Mouse (Mus musculus) liver, postnatal 0 days (tissue): Measurements from ENCODE around the gene Dus3l. TPM values are rescaled to one million over a fixed set of nuclear protein-coding genes. Genes with fewer than 3 reads are reported as not detected.
A peak's percentile ranks its signal among the peaks of the same experiment; 100 is the strongest.

ENCODE experiments used
- ATAC-seq: fragments of 200-750 bp; cut with Nextera tagmentation; 2 replicates; pipeline ENCODE4 v1.8.0; 2017; ENCODE audit warnings: mild to moderate bottlenecking, moderate library complexity
- DNase-seq: peaks from one replicate; pipeline ENCODE4 v3.0.0-alpha.2; 2016
- H3K27ac ChIP-seq: fragments of 300-500 bp; sonication (generic); 2 replicates; pipeline ENCODE4 v1.5.1; 2014; ENCODE audit warnings: antibody characterized with exemption, moderate library complexity, mild to moderate bottlenecking, low read depth
- H3K27me3 ChIP-seq: fragments of 300-500 bp; sonication (generic); 2 replicates; pipeline ENCODE4 v1.6.1; 2014; ENCODE audit warnings: low read length, control low read depth, mixed read lengths; ENCODE audit not compliant: insufficient read depth
- H3K36me3 ChIP-seq: fragments of 300-500 bp; sonication (generic); replicated peaks from 2 replicates; pipeline ENCODE4 v1.6.1; 2014; ENCODE audit warnings: mild to moderate bottlenecking, control low read depth, low read length, moderate library complexity, mixed read lengths; ENCODE audit not compliant: insufficient read depth
- H3K4me1 ChIP-seq: fragments of 300-500 bp; sonication (generic); 2 replicates; pipeline ENCODE4 v1.6.1; 2014; ENCODE audit warnings: antibody characterized with exemption, mild to moderate bottlenecking, control low read depth; ENCODE audit not compliant: insufficient read depth
- H3K4me2 ChIP-seq: fragments of 300-500 bp; sonication (generic); 2 replicates; pipeline ENCODE4 v1.6.1; 2014; ENCODE audit warnings: low read depth, mild to moderate bottlenecking, low read length, moderate library complexity, mixed read lengths
- H3K4me3 ChIP-seq: fragments of 300-500 bp; sonication (generic); 2 replicates; pipeline ENCODE4 v1.5.1; 2014; ENCODE audit warnings: low read depth, low read length
- H3K9ac ChIP-seq: fragments of 300-500 bp; sonication (generic); replicated peaks from 2 replicates; pipeline ENCODE4 v1.6.1; 2014; ENCODE audit warnings: mild to moderate bottlenecking, moderate library complexity
- H3K9me3 ChIP-seq: fragments of 300-500 bp; sonication (generic); 2 replicates; pipeline ENCODE4 v1.6.1; 2016; ENCODE audit warnings: mild to moderate bottlenecking, control low read depth, low read length, mixed read lengths
- CTCF ChIP-seq: sonication (generic); IDR thresholded peaks from 2 replicates; pipeline ENCODE4 v1.5.1; 2016; ENCODE audit warnings: antibody characterized with exemption, low read depth
- EP300 ChIP-seq: IDR thresholded peaks from 2 replicates; pipeline ENCODE4 v1.6.1; 2016; ENCODE audit warnings: antibody characterized with exemption, low read depth, mild to moderate bottlenecking
- WGBS: fragments of 180-500 bp; shearing (Covaris S2); extraction: QIAGEN DNeasy Blood & Tissue Kit; methylation state at CpG from one replicate; pipeline ENCODE4 v1.1.7; 2014; ENCODE audit not compliant: insufficient replicate concordance; 5-methylcytosine and 5-hydroxymethylcytosine counted together
- polyA plus RNA-seq: library from polyadenylated mRNA; unstranded; fragments of >200 nt; fragmentation: Nextera tagmentation; extraction: Ambion mirVana; gene quantifications from 2 replicates; pipeline ENCODE4 v1.2.1, GENCODE M21; 2015

Dus3l gene
- polyA plus RNA-seq, 1 experiment from 2014 or later, result 9.1 TPM

- DNase-seq (no peak), ATAC-seq (no peak)
- Histone ChIP-seq H3K9ac (no peak overlapping the region), H3K4me1 (no peaks in the 10 kb centered on the region), H3K9me3 (0 out of 2 replicates have a peak, but pooled peaks cover 2% of the 10 kb centered on the region), H3K27ac (no peak overlapping the region), H3K36me3 (peaks cover 7% of the 10 kb centered on the region; the same call in 1 of the 2 replicates), H3K27me3 (no peaks in the 10 kb centered on the region), H3K4me2 (no peak overlapping the region), H3K4me3 (no peak overlapping the region)
- 76% methylated on average over 3 of the region's 3 CpGs for WGBS
- TF ChIP-seq EP300 (no peak), CTCF (no peak)
These were observed 14.3 kb downstream of the Dus3l start for GRCm38 (mm10) chr17:56778779-56779362.

- ATAC-seq, result peak; percentile 82
- 73% methylated on average over 13 of the region's 13 CpGs for WGBS
- TF ChIP-seq CTCF (no peak), EP300 (no peak)
These were observed 15.9 kb downstream of the Dus3l start for GRCm38 (mm10) chr17:56780291-56780978.

GRCm38 (mm10) chr17:56788886-56789285, 24.3 kb downstream of the Dus3l start:
- no peak overlapping the region for H3K27ac ChIP-seq
- peak; percentile 34 for ATAC-seq
- WGBS, result 76% methylated on average over 3 of the region's 3 CpGs

More at GRCm38 (mm10) chr17:56780291-56780978, 15.9 kb downstream of the Dus3l start:
- Histone ChIP-seq H3K9me3 (0 out of 2 replicates have a peak, but pooled peaks cover 2% of the 10 kb centered on the region), H3K27me3 (no peaks in the 10 kb centered on the region), H3K36me3 (peaks cover 7% of the 10 kb centered on the region; the same call in 1 of the 2 replicates), H3K9ac (no peak overlapping the region), H3K4me1 (no peaks in the 10 kb centered on the region), H3K4me3 (no peak overlapping the region), H3K4me2 (no peak overlapping the region), H3K27ac (no peak overlapping the region)
- peak; percentile 52 for DNase-seq

GRCm38 (mm10) chr17:56789286-56789685, 24.7 kb downstream of the Dus3l start:
- DNase-seq (no peak), ATAC-seq (no peak)
- no peak overlapping the region for H3K4me2 ChIP-seq
- 78% methylated on average over 6 of the region's 6 CpGs for WGBS
- H3K27me3 ChIP-seq, result no peaks in the 10 kb centered on the region
- H3K4me1 ChIP-seq, result peaks cover 11% of the 10 kb centered on the region
- no peak overlapping the region for H3K4me3 ChIP-seq
- no peaks in the 10 kb centered on the region for H3K9me3 ChIP-seq
- H3K9ac ChIP-seq, result no peak overlapping the region
- H3K27ac ChIP-seq, result no peak overlapping the region
- H3K36me3 ChIP-seq, result no peaks in the 10 kb centered on the region
- no peak for TF ChIP-seq CTCF
- no peak for TF ChIP-seq EP300

More at GRCm38 (mm10) chr17:56788886-56789285, 24.3 kb downstream of the Dus3l start:
- no peak for DNase-seq
- Histone ChIP-seq H3K4me1 (peaks cover 11% of the 10 kb centered on the region), H3K9me3 (no peaks in the 10 kb centered on the region), H3K9ac (no peak overlapping the region), H3K4me3 (no peak overlapping the region), H3K36me3 (no peaks in the 10 kb centered on the region), H3K27me3 (no peaks in the 10 kb centered on the region), H3K4me2 (no peak overlapping the region)
- TF ChIP-seq EP300 (no peak), CTCF (no peak)

- TF ChIP-seq EP300 (no peak), CTCF (no peak)
- Histone ChIP-seq H3K36me3 (no peaks in the 10 kb centered on the region), H3K27ac (peak overlapping the region; percentile 68; the same call in 1 of the 2 replicates), H3K9me3 (no peaks in the 10 kb centered on the region), H3K9ac (no peak overlapping the region), H3K4me2 (no peak overlapping the region), H3K27me3 (no peaks in the 10 kb centered on the region), H3K4me3 (no peak overlapping the region), H3K4me1 (peaks cover 11% of the 10 kb centered on the region)
- no peak for DNase-seq
- no peak for ATAC-seq
- 82% methylated on average over 3 of the region's 3 CpGs for WGBS
These were observed 28.0 kb downstream of the Dus3l start for GRCm38 (mm10) chr17:56792588-56792987.

GRCm38 (mm10) chr17:56793614-56794319, 29.2 kb downstream of the Dus3l start:
- peak overlapping the region; percentile 49 for H3K9ac ChIP-seq
- H3K36me3 ChIP-seq, result no peaks in the 10 kb centered on the region
- no peaks in the 10 kb centered on the region for H3K9me3 ChIP-seq
- H3K4me1 ChIP-seq, result peaks cover 11% of the 10 kb centered on the region
- H3K27ac ChIP-seq, result peak overlapping the region; percentile 68
- TF ChIP-seq CTCF (no peak), EP300 (peak; percentile 95)
- DNase-seq (peak; percentile 59), ATAC-seq (peak; percentile 96)
- H3K4me2 ChIP-seq, result peak overlapping the region; percentile 57
- peak overlapping the region; percentile 31 for H3K4me3 ChIP-seq
- WGBS, result 63% methylated on average over 6 of the region's 6 CpGs
- no peaks in the 10 kb centered on the region for H3K27me3 ChIP-seq
